Mouse (Mus musculus) liver, embryonic 14.5 days (tissue): Measurements from ENCODE around the gene Fh1.

Experiments
- CTCF ChIP-seq: IDR thresholded peaks from 2 replicates; pipeline ENCODE4 v1.5.1; 2016; ENCODE audit warnings: antibody characterized with exemption, low read depth, control low read depth
- EP300 ChIP-seq: IDR thresholded peaks from 2 replicates; pipeline ENCODE4 v1.6.1; 2016; ENCODE audit warnings: antibody characterized with exemption, low read depth

DNA sequence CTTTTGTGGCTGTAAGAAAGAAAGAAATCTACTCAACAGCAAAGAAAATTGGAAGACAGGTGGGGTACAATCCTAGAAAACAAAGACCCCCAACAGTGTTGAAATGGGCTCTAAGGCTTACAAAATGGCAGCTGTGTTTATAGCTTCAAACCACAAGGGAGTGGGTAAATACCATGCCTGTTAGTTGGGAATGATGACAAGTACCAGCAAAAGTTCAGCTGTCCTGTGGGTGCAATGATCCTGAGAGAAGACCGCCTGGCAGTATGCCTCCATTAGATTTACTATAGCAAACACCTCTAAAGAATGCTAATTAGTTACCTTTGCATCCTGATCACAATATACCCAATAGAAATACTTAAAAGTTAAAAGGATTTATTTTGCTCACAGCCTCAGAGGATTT is 32.6 kb downstream of the Fh1 start:
- TF ChIP-seq CTCF: no peak
- TF ChIP-seq EP300: no peak
